Mouse (Mus musculus) forebrain, embryonic 10.5 days (tissue): ENCODE results near the gene Fam110c. TPM values are rescaled to one million over a fixed set of nuclear protein-coding genes. Genes with fewer than 3 reads are reported as not detected.

Source experiments
- DNase-seq: peaks from one replicate; pipeline ENCODE4 v3.0.0-alpha.2; 2017; ENCODE audit warnings: low spot score; ENCODE audit errors: extremely low spot score
- H3K27ac ChIP-seq: fragments of 300-500 bp; sonication (generic); 2 replicates; pipeline ENCODE4 v1.5.1; 2016; ENCODE audit warnings: mild to moderate bottlenecking
- H3K27me3 ChIP-seq: fragments of 300-500 bp; sonication (generic); 2 replicates; pipeline ENCODE4 v1.6.1; 2016; ENCODE audit warnings: mild to moderate bottlenecking; ENCODE audit not compliant: poor library complexity, severe bottlenecking
- H3K36me3 ChIP-seq: fragments of 300-500 bp; sonication (generic); replicated peaks from 2 replicates; pipeline ENCODE4 v1.6.1; 2016; ENCODE audit warnings: mild to moderate bottlenecking, moderate library complexity
- H3K4me1 ChIP-seq: fragments of 300-500 bp; sonication (generic); 2 replicates; pipeline ENCODE4 v1.6.1; 2016
- H3K4me3 ChIP-seq: fragments of 300-500 bp; sonication (generic); 2 replicates; pipeline ENCODE4 v1.5.1; 2016; ENCODE audit warnings: mild to moderate bottlenecking, moderate library complexity
- H3K9me3 ChIP-seq: fragments of 300-500 bp; sonication (generic); 2 replicates; pipeline ENCODE4 v1.6.1; 2016; ENCODE audit warnings: mild to moderate bottlenecking, moderate library complexity
- WGBS: fragments of 180-500 bp; shearing (Covaris S2); methylation state at CpG from one replicate; pipeline ENCODE4 v1.1.7; 2016; 5-methylcytosine and 5-hydroxymethylcytosine counted together
- polyA plus RNA-seq: library from polyadenylated mRNA; unstranded; fragments of >200 nt; fragmentation: Nextera tagmentation; extraction: Ambion mirVana; gene quantifications from 2 replicates; pipeline ENCODE4 v1.2.1, GENCODE M21; 2016

The Fam110c gene
- polyA plus RNA-seq, 1 experiment from 2014 or later, result 0.45 TPM

GRCm38 (mm10) chr12:31080890-31081554, 7.4 kb downstream of the Fam110c start:
- no peak overlapping the region for H3K4me3 ChIP-seq
- H3K27me3 ChIP-seq, result peaks cover 12% of the 10 kb centered on the region
- DNase-seq, result no peak
- H3K27ac ChIP-seq, result no peak overlapping the region
- no peaks in the 10 kb centered on the region for H3K4me1 ChIP-seq
- no peaks in the 10 kb centered on the region for H3K9me3 ChIP-seq
- 91% methylated on average over 6 of the region's 6 CpGs for WGBS
- no peaks in the 10 kb centered on the region for H3K36me3 ChIP-seq

GRCm38 (mm10) chr12:31083007-31083406, 9.3 kb downstream of the Fam110c start:
- WGBS, result 87% methylated on average over 4 of the region's 4 CpGs
- H3K4me3 ChIP-seq, result no peak overlapping the region
- H3K4me1 ChIP-seq, result no peaks in the 10 kb centered on the region
- H3K36me3 ChIP-seq, result no peaks in the 10 kb centered on the region
- H3K27ac ChIP-seq, result no peak overlapping the region
- DNase-seq, result no peak
- no peaks in the 10 kb centered on the region for H3K27me3 ChIP-seq
- H3K9me3 ChIP-seq, result no peaks in the 10 kb centered on the region

GRCm38 (mm10) chr12:31083407-31083806, 9.7 kb downstream of the Fam110c start:
- H3K4me3 ChIP-seq, result no peak overlapping the region
- no peaks in the 10 kb centered on the region for H3K9me3 ChIP-seq
- DNase-seq, result no peak
- H3K36me3 ChIP-seq, result no peaks in the 10 kb centered on the region
- 85% methylated on average over 4 of the region's 4 CpGs for WGBS
- no peak overlapping the region for H3K27ac ChIP-seq
- no peaks in the 10 kb centered on the region for H3K4me1 ChIP-seq
- no peaks in the 10 kb centered on the region for H3K27me3 ChIP-seq

- Histone ChIP-seq H3K27me3 (no peaks in the 10 kb centered on the region), H3K36me3 (no peaks in the 10 kb centered on the region), H3K4me3 (no peak overlapping the region), H3K27ac (no peak overlapping the region), H3K4me1 (0 out of 2 replicates have a peak, but pooled peaks cover 4% of the 10 kb centered on the region), H3K9me3 (no peaks in the 10 kb centered on the region)
- WGBS, result 89% methylated on average over 4 of the region's 4 CpGs
- DNase-seq, result no peak
Measured at GRCm38 (mm10) chr12:31087060-31087459, 13.4 kb downstream of the Fam110c start.

GRCm38 (mm10) chr12:31090401-31090800, 16.7 kb downstream of the Fam110c start:
- H3K4me1 ChIP-seq, result peaks cover 8% of the 10 kb centered on the region; the same call in 1 of the 2 replicates
- peak overlapping the region; percentile 67; the same call in 1 of the 2 replicates for H3K27ac ChIP-seq
- H3K4me3 ChIP-seq, result no peak overlapping the region
- 27% methylated on average over 6 of the region's 6 CpGs for WGBS
- H3K27me3 ChIP-seq, result no peaks in the 10 kb centered on the region
- H3K36me3 ChIP-seq, result no peaks in the 10 kb centered on the region
- DNase-seq, result no peak
- no peaks in the 10 kb centered on the region for H3K9me3 ChIP-seq

- Histone ChIP-seq H3K36me3 (no peaks in the 10 kb centered on the region), H3K4me1 (peaks cover 8% of the 10 kb centered on the region; the same call in 1 of the 2 replicates), H3K4me3 (no peak overlapping the region), H3K9me3 (no peaks in the 10 kb centered on the region), H3K27ac (no peak overlapping the region), H3K27me3 (no peaks in the 10 kb centered on the region)
- WGBS, result 77% methylated on average over 11 of the region's 11 CpGs
- DNase-seq, result no peak
Measured at GRCm38 (mm10) chr12:31090882-31091640, 17.4 kb downstream of the Fam110c start.

- H3K36me3 ChIP-seq, result no peaks in the 10 kb centered on the region
- H3K4me1 ChIP-seq, result peaks cover 8% of the 10 kb centered on the region; the same call in 1 of the 2 replicates
- no peak overlapping the region for H3K4me3 ChIP-seq
- DNase-seq, result no peak
- no peaks in the 10 kb centered on the region for H3K27me3 ChIP-seq
- WGBS, result 23% methylated on average over 5 of the region's 5 CpGs
- H3K9me3 ChIP-seq, result no peaks in the 10 kb centered on the region
- no peak overlapping the region for H3K27ac ChIP-seq
Measured at GRCm38 (mm10) chr12:31092481-31092880, 18.8 kb downstream of the Fam110c start.

GRCm38 (mm10) chr12:31097185-31097584, 23.5 kb downstream of the Fam110c start:
- H3K4me1 ChIP-seq, result peaks cover 4% of the 10 kb centered on the region; the same call in 1 of the 2 replicates
- DNase-seq, result no peak
- no peak overlapping the region for H3K27ac ChIP-seq
- no peaks in the 10 kb centered on the region for H3K9me3 ChIP-seq
- no peaks in the 10 kb centered on the region for H3K36me3 ChIP-seq
- H3K4me3 ChIP-seq, result no peak overlapping the region
- H3K27me3 ChIP-seq, result no peaks in the 10 kb centered on the region
- WGBS, result 92% methylated on average over 6 of the region's 6 CpGs

- 95% methylated on average over 4 of the region's 4 CpGs for WGBS
- H3K36me3 ChIP-seq, result no peaks in the 10 kb centered on the region
- no peaks in the 10 kb centered on the region for H3K4me1 ChIP-seq
- H3K27me3 ChIP-seq, result no peaks in the 10 kb centered on the region
- H3K9me3 ChIP-seq, result no peaks in the 10 kb centered on the region
- no peak for DNase-seq
- no peak overlapping the region for H3K4me3 ChIP-seq
- H3K27ac ChIP-seq, result no peak overlapping the region
Measured at GRCm38 (mm10) chr12:31101190-31101589, 27.5 kb downstream of the Fam110c start.

- Histone ChIP-seq H3K9me3 (no peaks in the 10 kb centered on the region), H3K27me3 (no peaks in the 10 kb centered on the region), H3K4me1 (no peaks in the 10 kb centered on the region), H3K36me3 (no peaks in the 10 kb centered on the region), H3K27ac (no peak overlapping the region), H3K4me3 (no peak overlapping the region)
- WGBS, result 80% methylated on average over 4 of the region's 4 CpGs
- no peak for DNase-seq
Measured at GRCm38 (mm10) chr12:31101821-31102220, 28.2 kb downstream of the Fam110c start.

GRCm38 (mm10) chr12:31116005-31116466, 42.4 kb downstream of the Fam110c start:
- peak; percentile 69 for DNase-seq
- Histone ChIP-seq H3K27ac (no peak overlapping the region), H3K4me1 (no peaks in the 10 kb centered on the region), H3K4me3 (no peak overlapping the region), H3K36me3 (no peaks in the 10 kb centered on the region), H3K27me3 (no peaks in the 10 kb centered on the region), H3K9me3 (no peaks in the 10 kb centered on the region)
- 18% methylated on average over 8 of the region's 8 CpGs for WGBS

GRCm38 (mm10) chr12:31120535-31120934, 46.9 kb downstream of the Fam110c start:
- Histone ChIP-seq H3K4me3 (no peak overlapping the region), H3K27me3 (no peaks in the 10 kb centered on the region), H3K9me3 (no peaks in the 10 kb centered on the region), H3K36me3 (no peaks in the 10 kb centered on the region), H3K27ac (no peak overlapping the region), H3K4me1 (no peaks in the 10 kb centered on the region)
- no peak for DNase-seq
- 80% methylated on average over 5 of the region's 5 CpGs for WGBS
